Mouse (Mus musculus): ENCODE results near the gene Abcb8. TPM values are rescaled to one million over a fixed set of nuclear protein-coding genes. Genes with fewer than 3 reads are reported as not detected.
A peak's percentile ranks its signal among the peaks of the same experiment; 100 is the strongest.

Gene Abcb8
- total RNA-seq, 2 experiments from 2014 or later: 76.4 to 88.2 TPM

- DNase-seq (ENCODE audit: low spot score in 2 of 2): no peak
These were observed 60.0 kb downstream of the Abcb8 start for GRCm38 (mm10) chr5:24453283-24453984.

DNA sequence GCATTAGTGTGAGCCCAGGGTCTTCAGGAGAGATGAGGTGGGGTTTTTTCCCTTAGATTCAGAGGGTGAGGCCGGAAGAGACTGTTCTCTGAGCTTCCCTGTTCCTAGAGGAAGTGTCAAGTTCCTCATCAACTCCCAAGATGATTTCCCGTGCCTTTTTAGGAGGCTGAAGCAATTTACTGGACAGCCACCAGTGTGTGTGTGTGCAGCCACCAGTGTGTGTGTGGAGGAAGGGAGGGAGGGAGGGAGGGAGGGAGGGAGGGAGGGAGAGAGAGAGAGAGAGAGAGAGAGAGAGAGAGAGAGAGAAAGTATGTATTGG lies 60.5 kb downstream of the Abcb8 start:
- no peak for DNase-seq (ENCODE audit: low spot score in 2 of 2)

GRCm38 (mm10) chr5:24455076-24455475 lies 61.6 kb downstream of the Abcb8 start:
- DNase-seq (ENCODE audit: low spot score in 2 of 2): peak in 1 of 2 experiments; percentile 33

DNA sequence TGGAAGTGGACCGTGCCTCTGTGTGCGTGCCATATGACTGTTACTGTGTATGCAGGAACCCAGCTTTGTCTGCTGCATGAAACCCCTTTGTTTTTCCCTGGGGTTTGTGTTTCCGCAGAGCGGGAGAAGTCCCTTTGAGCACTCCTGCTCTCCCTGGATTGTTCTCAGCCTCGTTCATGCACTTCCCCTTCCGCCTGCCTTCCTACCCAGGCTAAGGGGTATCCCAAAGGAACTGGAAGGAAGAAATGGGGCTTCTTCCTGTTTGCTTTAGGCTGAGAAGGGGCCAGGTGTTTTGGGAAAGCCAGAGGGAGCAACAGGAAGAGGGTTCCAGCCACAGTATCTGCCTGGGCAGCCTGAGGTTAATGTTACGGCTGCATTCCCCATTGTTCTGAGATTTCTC lies 62.1 kb downstream of the Abcb8 start:
- DNase-seq (ENCODE audit: low spot score in 2 of 2): no peak

Other genes starting within 250 kb of the Abcb8 start
- 1 to 10 TPM; 6.8 to 7.2 TPM for gene Nupl2, start 228.7 kb upstream of the Abcb8 start, total RNA-seq (2021)
- 10 to 100 TPM; 13.1 to 15.5 TPM for gene Kcnh2, start 42.1 kb upstream of the Abcb8 start, total RNA-seq (2021)
- 10 to 100 TPM in 1 of 2 experiments, 1 to 10 TPM in 1; 9.1 to 16.3 TPM for gene Nos3, start 28.9 kb upstream of the Abcb8 start, total RNA-seq (2021)
- 1 to 10 TPM; 1.3 to 2.6 TPM for gene Atg9b, start 1.5 kb upstream of the Abcb8 start, total RNA-seq (2021)
- under 1 TPM in 1 of 2 experiments, not detected in 1; 0.33 TPM for gene Asic3, start 19.7 kb downstream of the Abcb8 start, total RNA-seq (2021)
- gene Cdk5, start 29.9 kb downstream of the Abcb8 start, total RNA-seq (2021): 10 to 100 TPM; 42.4 to 47.5 TPM
- gene Slc4a2, start 30.2 kb downstream of the Abcb8 start, total RNA-seq (2021): 10 to 100 TPM; 49.3 to 62.3 TPM
- gene Fastk, start 51.6 kb downstream of the Abcb8 start, total RNA-seq (2021): 100 to 1,000 TPM in 1 of 2 experiments, 10 to 100 TPM in 1; 94.6 to 117 TPM
- 10 to 100 TPM; 11.7 to 13.2 TPM for gene Tmub1, start 54.2 kb downstream of the Abcb8 start, total RNA-seq (2021)
- 10 to 100 TPM; 79.5 to 94.0 TPM for gene Agap3, start 58.5 kb downstream of the Abcb8 start, total RNA-seq (2021)
- not detected for gene Gbx1, start 133.5 kb downstream of the Abcb8 start, total RNA-seq (2021)
- gene Asb10, start 147.3 kb downstream of the Abcb8 start, total RNA-seq (2021): under 1 TPM in 1 of 2 experiments, not detected in 1; 0.23 TPM
- not detected for gene 4931409K22Rik, start 163.1 kb downstream of the Abcb8 start, total RNA-seq (2021)
- 10 to 100 TPM; 62.8 to 81.3 TPM for gene Abcf2, start 183.8 kb downstream of the Abcb8 start, total RNA-seq (2021)
- gene Chpf2, start 193.1 kb downstream of the Abcb8 start, total RNA-seq (2021): 10 to 100 TPM; 34.5 to 39.7 TPM
- gene Smarcd3, start 230.7 kb downstream of the Abcb8 start, total RNA-seq (2021): 10 to 100 TPM; 15.2 to 17.2 TPM